In genomic region chr7:72926772-72927380, GRCm38 (mm10) we compare ENCODE assay signal across 16 mouse cellular contexts.
A peak's percentile ranks its signal among the peaks of the same experiment; 100 is the strongest.
DNase-seq lines count a peak whose midpoint lies in the region; ATAC-seq and TF ChIP-seq lines count a peak whose summit lies in the region.
"Had no signal": no experiment of that assay in that cellular context is flagged by ENCODE, and none has a peak within 500 bp of the region (broad histone marks: within the 10 kb centered on the region; RNA-seq: fewer than 3 reads in every experiment).

No protein-coding gene starts in this region.

- H3K9me3 ChIP-seq in midbrain, embryonic 11.5 days (ENCODE audit: control insufficient read depth, low read length), result no peaks in the 10 kb centered on the region
- H3K9me3 ChIP-seq in midbrain, postnatal 0 days (ENCODE audit: low read length), result no peaks in the 10 kb centered on the region

- H3K27ac ChIP-seq in gastrocnemius, adult 2 months, result no peak overlapping the region
- H3K27ac ChIP-seq in midbrain, embryonic 11.5 days (ENCODE audit: low read depth, low read length), result no peak overlapping the region
- no peak overlapping the region for H3K27ac ChIP-seq in midbrain, postnatal 0 days (ENCODE audit: low read depth, low read length)
- H3K27ac ChIP-seq: macrophage had no signal

- no peaks in the 10 kb centered on the region for H3K36me3 ChIP-seq in midbrain, embryonic 11.5 days (ENCODE audit: control insufficient read depth, insufficient read depth, low read length)
- H3K36me3 ChIP-seq in midbrain, postnatal 0 days (ENCODE audit: insufficient read depth, low read length), result no peaks in the 10 kb centered on the region
- H3K36me3 ChIP-seq: G1E had no signal

- no peak overlapping the region for H3K4me3 ChIP-seq in gastrocnemius, adult 2 months
- H3K4me3 ChIP-seq in midbrain, embryonic 11.5 days (ENCODE audit: low read depth, low read length), result no peak overlapping the region
- H3K4me3 ChIP-seq in midbrain, postnatal 0 days (ENCODE audit: low read depth, low read length), result no peak overlapping the region

- 79% methylated on average over 20 of the region's 20 CpGs for WGBS in midbrain, embryonic 11.5 days
- WGBS in midbrain, postnatal 0 days, result 50% methylated on average over 20 of the region's 20 CpGs

- no peak overlapping the region for H3K9ac ChIP-seq in midbrain, embryonic 11.5 days (ENCODE audit: low read length)
- no peak overlapping the region for H3K9ac ChIP-seq in midbrain, postnatal 0 days (replicated peaks; ENCODE audit: low read length, poor library complexity, severe bottlenecking)

- no peak overlapping the region for H3K4me2 ChIP-seq in midbrain, embryonic 11.5 days
- H3K4me2 ChIP-seq in midbrain, postnatal 0 days (ENCODE audit: low read depth, low read length, poor library complexity, severe bottlenecking), result no peak overlapping the region
- H3K4me2 ChIP-seq: liver, embryonic 11.5 days had no signal

- TF ChIP-seq CTCF in gastrocnemius, adult 2 months (IDR thresholded peaks at IDR 0.05), result no peak
- TF ChIP-seq CTCF in midbrain, postnatal 0 days (IDR thresholded peaks at IDR 0.05), result no peak

- no peaks in the 10 kb centered on the region for H3K4me1 ChIP-seq in midbrain, embryonic 11.5 days (ENCODE audit: control insufficient read depth, insufficient read depth, low read length)
- no peaks in the 10 kb centered on the region for H3K4me1 ChIP-seq in midbrain, postnatal 0 days (ENCODE audit: insufficient read depth, low read length)

- H3K27me3 ChIP-seq in midbrain, embryonic 11.5 days (ENCODE audit: control insufficient read depth, insufficient read depth, low read length), result no peaks in the 10 kb centered on the region
- no peaks in the 10 kb centered on the region for H3K27me3 ChIP-seq in midbrain, postnatal 0 days (ENCODE audit: insufficient read depth, low read length)

- DNase-seq in gastrocnemius, adult 2 months, result peak; percentile 20
- DNase-seq in gastrocnemius, adult 8-10 months (ENCODE audit: low spot score in 2 of 2), result no peak
- DNase-seq in midbrain, embryonic 11.5 days (ENCODE audit: low spot score, missing footprints), result peak; percentile 82
- no peak for DNase-seq in midbrain, postnatal 0 days (ENCODE audit: low spot score)
- peak; percentile 10 for DNase-seq in gastrocnemius, postnatal 14 days
- DNase-seq in testis, postnatal 10 days (ENCODE audit: low spot score), result no peak
- no peak for DNase-seq in urinary bladder, postnatal 14 days (ENCODE audit: low spot score)
- DNase-seq: B cell, adult 2 months; cerebellum, postnatal 10 days; kidney, adult 18-20 months; thymus, adult 2 months had no signal

- intact Hi-C loops in gastrocnemius, adult 2 months (cut with DNase I), result no loop called here
- intact Hi-C loops in gastrocnemius, postnatal 14 days (cut with DNase I; ENCODE audit: low total_unique reads), result no loop called here

- no peak for ATAC-seq in midbrain, embryonic 11.5 days (ENCODE audit: low FRiP score)
- no peak for ATAC-seq in midbrain, postnatal 0 days (ENCODE audit: low FRiP score)
- ATAC-seq in erythroblast, adult 5-6 weeks (replicated peaks; ENCODE audit: low FRiP score, poor library complexity, severe bottlenecking), result no peak
- ATAC-seq: forebrain, embryonic 16.5 days had no signal

Comparison
In these comparisons a context has a peak if more than half of its experiments do, and no peak if none do; other contexts are left out.
1. DNase-seq: peak in gastrocnemius, adult 2 months (single experiment), midbrain, embryonic 11.5 days (single experiment) and gastrocnemius, postnatal 14 days (single experiment); none in gastrocnemius, adult 8-10 months (0 of 2), midbrain, postnatal 0 days (single experiment), testis, postnatal 10 days (single experiment) and urinary bladder, postnatal 14 days (single experiment).